Mouse (Mus musculus): ENCODE results near the gene Hspa12a. TPM values are rescaled to one million over a fixed set of nuclear protein-coding genes. Genes with fewer than 3 reads are reported as not detected.

Hspa12a gene
- polyA plus RNA-seq, 1 experiment from 2014 or later, result 5.1 TPM

- no peak overlapping the region for H3K4me2 ChIP-seq (ENCODE audit: low read depth, low read length)
- H3K27ac ChIP-seq (replicated peaks; ENCODE audit: low read depth, low read length), result no peak overlapping the region
- H3K9ac ChIP-seq (replicated peaks; ENCODE audit: low read length), result no peak overlapping the region
- no peak overlapping the region for H3K4me3 ChIP-seq (ENCODE audit: low read depth, low read length)
- no peaks in the 10 kb centered on the region for H3K4me1 ChIP-seq (ENCODE audit: control insufficient read depth, insufficient read depth, low read length)
- no peaks in the 10 kb centered on the region for H3K36me3 ChIP-seq (replicated peaks; ENCODE audit: control insufficient read depth, insufficient read depth, low read depth, low read length)
- DNase-seq (ENCODE audit: low spot score) (peak; percentile 82), ATAC-seq (replicated peaks; ENCODE audit: insufficient number of reproducible peaks, low FRiP score, low TSS enrichment, low read depth) (no peak)
- H3K9me3 ChIP-seq (replicated peaks; ENCODE audit: control insufficient read depth, low read length), result no peaks in the 10 kb centered on the region
- 5% methylated on average over 3 of the region's 3 CpGs for WGBS
- no peaks in the 10 kb centered on the region for H3K27me3 ChIP-seq (ENCODE audit: control insufficient read depth, insufficient read depth, low read length)
Measured at GRCm38 (mm10) chr19:58806364-58806763, 137.1 kb downstream of the Hspa12a start.

DNA sequence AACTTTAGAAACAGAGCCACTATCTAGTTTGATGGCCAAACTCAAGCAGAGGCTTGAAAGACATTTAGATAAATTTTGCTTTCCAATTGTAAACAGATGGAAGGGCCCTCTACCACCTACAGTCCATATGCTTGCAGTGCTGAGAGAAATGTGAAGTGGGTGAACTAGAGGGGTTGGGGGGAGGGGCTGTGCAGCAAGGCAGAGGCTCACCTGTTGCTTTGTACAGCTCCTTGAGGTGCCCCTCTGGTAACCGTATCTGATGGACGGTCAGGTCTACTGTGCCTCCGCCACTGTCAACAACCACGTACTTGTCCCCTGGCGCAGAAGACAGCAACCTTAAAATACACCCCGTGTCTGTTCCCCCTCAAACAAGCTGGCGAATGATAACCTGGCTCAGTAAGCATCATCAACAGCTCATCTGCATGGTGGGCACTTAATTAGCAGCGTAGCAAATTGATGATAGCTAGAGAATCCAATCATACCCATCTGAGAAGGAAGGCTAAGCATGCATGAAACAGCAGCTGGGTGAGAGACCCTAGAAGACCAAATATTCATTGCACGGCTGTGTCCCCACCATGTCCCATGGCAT lies 138.2 kb downstream of the Hspa12a start:
- no peak overlapping the region for H3K4me3 ChIP-seq (ENCODE audit: low read depth, low read length)
- H3K9ac ChIP-seq (replicated peaks; ENCODE audit: low read length), result no peak overlapping the region
- H3K9me3 ChIP-seq (replicated peaks; ENCODE audit: control insufficient read depth, low read length), result no peaks in the 10 kb centered on the region
- H3K36me3 ChIP-seq (replicated peaks; ENCODE audit: control insufficient read depth, insufficient read depth, low read depth, low read length), result no peaks in the 10 kb centered on the region
- H3K4me1 ChIP-seq (ENCODE audit: control insufficient read depth, insufficient read depth, low read length), result no peaks in the 10 kb centered on the region
- DNase-seq (ENCODE audit: low spot score) (no peak), ATAC-seq (replicated peaks; ENCODE audit: insufficient number of reproducible peaks, low FRiP score, low TSS enrichment, low read depth) (no peak)
- no peak overlapping the region for H3K4me2 ChIP-seq (ENCODE audit: low read depth, low read length)
- 86% methylated on average over 9 of the region's 9 CpGs for WGBS
- H3K27me3 ChIP-seq (ENCODE audit: control insufficient read depth, insufficient read depth, low read length), result no peaks in the 10 kb centered on the region
- H3K27ac ChIP-seq (replicated peaks; ENCODE audit: low read depth, low read length), result no peak overlapping the region

DNA sequence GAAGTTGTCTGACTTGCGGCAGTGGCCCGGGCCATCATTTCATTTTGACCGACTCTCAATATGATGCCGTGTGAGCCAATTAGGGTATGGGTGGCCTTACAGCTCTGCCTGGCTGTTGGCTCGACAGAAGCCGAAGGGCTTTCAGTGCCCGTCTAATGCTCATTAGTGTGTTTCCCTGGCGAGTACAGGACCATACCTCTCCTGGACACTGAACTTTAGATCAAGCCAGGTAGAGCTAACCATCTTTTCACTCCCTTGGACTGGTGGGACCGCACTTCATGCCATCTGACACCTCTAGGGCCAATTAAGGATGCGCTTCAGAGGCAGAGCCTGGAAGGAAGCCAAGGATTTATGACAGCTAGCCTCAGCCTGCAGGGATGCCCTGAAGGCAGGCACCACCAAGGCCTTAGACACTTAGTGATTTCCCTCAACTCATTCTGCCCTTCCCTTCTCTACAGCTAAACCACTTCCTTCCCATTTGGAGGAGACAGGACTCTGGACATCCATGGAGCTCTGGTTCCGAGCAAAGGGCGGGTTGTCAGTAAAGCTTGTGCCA lies 148.3 kb downstream of the Hspa12a start:
- no peaks in the 10 kb centered on the region for H3K27me3 ChIP-seq (ENCODE audit: control insufficient read depth, insufficient read depth, low read length)
- H3K4me1 ChIP-seq (ENCODE audit: control insufficient read depth, insufficient read depth, low read length), result no peaks in the 10 kb centered on the region
- H3K9ac ChIP-seq (replicated peaks; ENCODE audit: low read length), result no peak overlapping the region
- no peak overlapping the region for H3K27ac ChIP-seq (replicated peaks; ENCODE audit: low read depth, low read length)
- H3K4me3 ChIP-seq (ENCODE audit: low read depth, low read length), result no peak overlapping the region
- H3K36me3 ChIP-seq (replicated peaks; ENCODE audit: control insufficient read depth, insufficient read depth, low read depth, low read length), result no peaks in the 10 kb centered on the region
- no peak overlapping the region for H3K4me2 ChIP-seq (ENCODE audit: low read depth, low read length)
- 77% methylated on average over 12 of the region's 12 CpGs for WGBS
- no peak for ATAC-seq (replicated peaks; ENCODE audit: insufficient number of reproducible peaks, low FRiP score, low TSS enrichment, low read depth)
- no peak for DNase-seq (ENCODE audit: low spot score)
- no peaks in the 10 kb centered on the region for H3K9me3 ChIP-seq (replicated peaks; ENCODE audit: control insufficient read depth, low read length)

DNA sequence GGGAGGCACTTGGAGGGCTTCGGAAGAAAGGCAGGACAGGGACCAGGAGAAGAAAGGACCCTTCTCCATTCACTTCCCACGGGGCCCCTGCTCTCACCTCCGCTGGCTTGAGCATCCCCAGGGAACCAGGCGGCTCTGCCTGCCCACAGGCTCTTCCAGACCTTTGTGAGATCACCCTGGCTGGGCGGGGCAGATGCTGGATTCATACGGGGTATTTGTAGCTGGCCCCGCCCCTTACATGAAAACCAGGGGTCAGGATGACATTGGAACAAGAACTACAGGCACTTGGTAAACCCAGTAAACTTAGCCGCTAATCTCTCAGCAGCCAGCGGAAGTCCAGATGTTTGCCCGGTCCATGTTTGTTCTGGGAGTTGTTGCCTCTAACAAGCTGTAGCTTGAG lies 149.2 kb downstream of the Hspa12a start, which contains the start of gene 1700019N19Rik:
1700019N19Rik (minus strand) TSS at position 178 of the 400 bp plus-strand sequence.
- H3K27ac ChIP-seq (replicated peaks; ENCODE audit: low read depth, low read length), result no peak within 1 kb of the TSS
- no peak within 1 kb of the TSS for H3K4me2 ChIP-seq (ENCODE audit: low read depth, low read length)
- no peaks in the 10 kb centered on the region for H3K36me3 ChIP-seq (replicated peaks; ENCODE audit: control insufficient read depth, insufficient read depth, low read depth, low read length)
- H3K4me3 ChIP-seq (ENCODE audit: low read depth, low read length), result no peak within 1 kb of the TSS
- H3K27me3 ChIP-seq (ENCODE audit: control insufficient read depth, insufficient read depth, low read length), result no peaks in the 10 kb centered on the region
- no peaks in the 10 kb centered on the region for H3K4me1 ChIP-seq (ENCODE audit: control insufficient read depth, insufficient read depth, low read length)
- no peaks in the 10 kb centered on the region for H3K9me3 ChIP-seq (replicated peaks; ENCODE audit: control insufficient read depth, low read length)
- H3K9ac ChIP-seq (replicated peaks; ENCODE audit: low read length), result no peak within 1 kb of the TSS
- DNase-seq (ENCODE audit: low spot score), result peak; percentile 15
- no peak for ATAC-seq (replicated peaks; ENCODE audit: insufficient number of reproducible peaks, low FRiP score, low TSS enrichment, low read depth)
- 44% methylated on average over 10 of the region's 10 CpGs for WGBS

GRCm38 (mm10) chr19:58789194-58789593 lies 154.3 kb downstream of the Hspa12a start:
- H3K27me3 ChIP-seq (ENCODE audit: control insufficient read depth, insufficient read depth, low read length), result no peaks in the 10 kb centered on the region
- no peaks in the 10 kb centered on the region for H3K4me1 ChIP-seq (ENCODE audit: control insufficient read depth, insufficient read depth, low read length)
- H3K9me3 ChIP-seq (replicated peaks; ENCODE audit: control insufficient read depth, low read length), result no peaks in the 10 kb centered on the region
- H3K36me3 ChIP-seq (replicated peaks; ENCODE audit: control insufficient read depth, insufficient read depth, low read depth, low read length), result no peaks in the 10 kb centered on the region
- DNase-seq (ENCODE audit: low spot score), result no peak
- ATAC-seq (replicated peaks; ENCODE audit: insufficient number of reproducible peaks, low FRiP score, low TSS enrichment, low read depth), result no peak
- H3K4me3 ChIP-seq (ENCODE audit: low read depth, low read length), result no peak overlapping the region
- no peak overlapping the region for H3K27ac ChIP-seq (replicated peaks; ENCODE audit: low read depth, low read length)
- no peak overlapping the region for H3K9ac ChIP-seq (replicated peaks; ENCODE audit: low read length)
- H3K4me2 ChIP-seq (ENCODE audit: low read depth, low read length), result no peak overlapping the region
- 74% methylated on average over 11 of the region's 11 CpGs for WGBS

GRCm38 (mm10) chr19:58783938-58784337 lies 159.5 kb downstream of the Hspa12a start:
- H3K4me2 ChIP-seq (ENCODE audit: low read depth, low read length), result no peak overlapping the region
- 45% methylated on average over 7 of the region's 7 CpGs for WGBS
- H3K27ac ChIP-seq (replicated peaks; ENCODE audit: low read depth, low read length), result no peak overlapping the region
- no peaks in the 10 kb centered on the region for H3K4me1 ChIP-seq (ENCODE audit: control insufficient read depth, insufficient read depth, low read length)
- no peaks in the 10 kb centered on the region for H3K36me3 ChIP-seq (replicated peaks; ENCODE audit: control insufficient read depth, insufficient read depth, low read depth, low read length)
- DNase-seq (ENCODE audit: low spot score) (no peak), ATAC-seq (replicated peaks; ENCODE audit: insufficient number of reproducible peaks, low FRiP score, low TSS enrichment, low read depth) (no peak)
- no peak overlapping the region for H3K4me3 ChIP-seq (ENCODE audit: low read depth, low read length)
- H3K27me3 ChIP-seq (ENCODE audit: control insufficient read depth, insufficient read depth, low read length), result no peaks in the 10 kb centered on the region
- no peak overlapping the region for H3K9ac ChIP-seq (replicated peaks; ENCODE audit: low read length)
- H3K9me3 ChIP-seq (replicated peaks; ENCODE audit: control insufficient read depth, low read length), result no peaks in the 10 kb centered on the region

DNA sequence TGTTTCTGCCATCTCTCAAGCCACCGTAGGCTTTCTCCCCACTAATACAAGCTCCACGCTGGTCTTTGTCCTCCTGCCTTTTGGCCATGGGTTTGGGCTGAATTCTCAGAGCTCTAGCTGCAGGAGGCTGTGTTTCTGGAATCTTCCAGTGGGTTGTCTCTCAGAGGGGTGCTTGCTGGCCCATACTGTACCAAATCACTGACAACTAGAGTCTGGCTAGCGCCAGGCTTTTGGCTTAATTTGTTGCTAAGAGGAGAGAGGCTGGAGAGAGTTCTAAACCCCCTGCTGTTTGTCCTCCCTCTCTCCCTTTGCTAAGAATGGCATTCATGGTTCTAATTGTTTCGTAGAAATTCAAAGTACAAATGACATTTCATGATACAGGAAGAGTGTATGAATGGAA lies 161.9 kb downstream of the Hspa12a start:
- no peak overlapping the region for H3K27ac ChIP-seq (replicated peaks; ENCODE audit: low read depth, low read length)
- no peak for ATAC-seq (replicated peaks; ENCODE audit: insufficient number of reproducible peaks, low FRiP score, low TSS enrichment, low read depth)
- WGBS, result 56% methylated on average over 4 of the region's 4 CpGs

DNA sequence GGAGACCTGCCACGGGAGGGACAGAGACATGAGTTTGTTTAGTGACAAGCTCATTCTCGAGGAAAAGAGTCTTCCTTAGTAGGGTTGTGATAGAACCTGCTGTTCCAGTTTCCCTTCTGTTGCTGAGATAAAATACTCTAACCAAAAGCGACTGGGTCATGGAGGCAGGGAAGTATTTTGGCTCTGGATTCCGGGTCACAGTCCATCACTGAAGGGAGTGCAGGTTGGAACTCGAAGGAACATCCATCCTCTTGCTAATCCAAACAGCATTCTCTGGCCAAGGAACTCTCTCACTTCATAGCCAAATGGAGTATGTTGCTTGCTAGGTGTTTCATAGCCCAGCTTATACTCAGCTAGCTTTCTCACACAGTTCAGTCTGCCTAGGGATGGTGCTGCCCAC lies 167.0 kb downstream of the Hspa12a start:
- H3K27me3 ChIP-seq (ENCODE audit: control insufficient read depth, insufficient read depth, low read length), result no peaks in the 10 kb centered on the region
- H3K4me2 ChIP-seq (ENCODE audit: low read depth, low read length), result no peak overlapping the region
- no peak overlapping the region for H3K4me3 ChIP-seq (ENCODE audit: low read depth, low read length)
- H3K36me3 ChIP-seq (replicated peaks; ENCODE audit: control insufficient read depth, insufficient read depth, low read depth, low read length), result no peaks in the 10 kb centered on the region
- H3K27ac ChIP-seq (replicated peaks; ENCODE audit: low read depth, low read length), result no peak overlapping the region
- no peaks in the 10 kb centered on the region for H3K9me3 ChIP-seq (replicated peaks; ENCODE audit: control insufficient read depth, low read length)
- no peak for DNase-seq (ENCODE audit: low spot score)
- no peak for ATAC-seq (replicated peaks; ENCODE audit: insufficient number of reproducible peaks, low FRiP score, low TSS enrichment, low read depth)
- H3K4me1 ChIP-seq (ENCODE audit: control insufficient read depth, insufficient read depth, low read length), result no peaks in the 10 kb centered on the region
- WGBS, result 66% methylated on average over 5 of the region's 5 CpGs
- no peak overlapping the region for H3K9ac ChIP-seq (replicated peaks; ENCODE audit: low read length)

More for the DNA sequence above, 161.9 kb downstream of the Hspa12a start:
- no peaks in the 10 kb centered on the region for H3K27me3 ChIP-seq (ENCODE audit: control insufficient read depth, insufficient read depth, low read length)
- no peaks in the 10 kb centered on the region for H3K4me1 ChIP-seq (ENCODE audit: control insufficient read depth, insufficient read depth, low read length)
- H3K9me3 ChIP-seq (replicated peaks; ENCODE audit: control insufficient read depth, low read length), result no peaks in the 10 kb centered on the region
- H3K4me3 ChIP-seq (ENCODE audit: low read depth, low read length), result no peak overlapping the region
- no peak overlapping the region for H3K9ac ChIP-seq (replicated peaks; ENCODE audit: low read length)
- DNase-seq (ENCODE audit: low spot score), result no peak
- no peaks in the 10 kb centered on the region for H3K36me3 ChIP-seq (replicated peaks; ENCODE audit: control insufficient read depth, insufficient read depth, low read depth, low read length)
- H3K4me2 ChIP-seq (ENCODE audit: low read depth, low read length), result no peak overlapping the region
